Comparison of ENCODE assay signal across 23 mouse cellular contexts in genomic region chr11:60374481-60374880, GRCm38 (mm10). TPM values are rescaled to one million over a fixed set of nuclear protein-coding genes. Genes with fewer than 3 reads are reported as not detected.
DNase-seq lines count a peak whose midpoint lies in the region; ATAC-seq and TF ChIP-seq lines count a peak whose summit lies in the region.
"Had no signal": no experiment of that assay in that cellular context is flagged by ENCODE, and none has a peak within 500 bp of the region (broad histone marks: within the 10 kb centered on the region; RNA-seq: fewer than 3 reads in every experiment).

No protein-coding gene starts in this region.

- no peaks in the 10 kb centered on the region for H3K27me3 ChIP-seq in limb, embryonic 13.5 days
- no peaks in the 10 kb centered on the region for H3K27me3 ChIP-seq in limb, embryonic 10.5 days (ENCODE audit: low read depth, poor library complexity, severe bottlenecking)
- H3K27me3 ChIP-seq in CH12.LX (replicated peaks), result no peaks in the 10 kb centered on the region
- H3K27me3 ChIP-seq in hindbrain, embryonic 12.5 days, result no peaks in the 10 kb centered on the region
- H3K27me3 ChIP-seq: Patski had no signal

- peak; percentile 50; the same call in 1 of the 2 replicates for TF ChIP-seq POLR2A in CH12.LX (IDR thresholded peaks at IDR 0.05; ENCODE audit: low read depth, low read length)

- H3K27ac ChIP-seq in limb, embryonic 13.5 days, result no peak overlapping the region
- no peak overlapping the region for H3K27ac ChIP-seq in limb, embryonic 10.5 days
- no peak overlapping the region for H3K27ac ChIP-seq in CH12.LX (ENCODE audit: insufficient read depth, low read depth)
- H3K27ac ChIP-seq in hindbrain, embryonic 12.5 days, result no peak overlapping the region

- DNase-seq in limb, embryonic 10.5 days (ENCODE audit: low spot score), result no peak
- DNase-seq in CH12.LX (ENCODE audit: extremely low read depth), result peak; percentile 65
- peak; percentile 12 for DNase-seq in NIH3T3 (ENCODE audit: low read depth)
- DNase-seq in adrenal gland, adult 8-10 months, result no peak
- DNase-seq: adrenal gland, adult 2 months; adrenal gland, postnatal 10 days; adrenal gland, postnatal 14 days; adrenal gland, postnatal 25 days; adrenal gland, postnatal 36 days; B cell, adult 2 months; cerebellum, adult 11 months; cerebellum, adult 11-12 months; cerebellum, adult 18-20 months; cerebellum, adult 2 months; cerebellum, adult 8-10 months; cerebellum, adult 9-10 months had no signal

- H3K4me2 ChIP-seq in limb, embryonic 13.5 days (replicated peaks), result no peak overlapping the region
- H3K4me2 ChIP-seq in CH12.LX (ENCODE audit: insufficient read depth, low read depth, poor library complexity, severe bottlenecking), result no peak overlapping the region
- no peak overlapping the region for H3K4me2 ChIP-seq in hindbrain, embryonic 12.5 days (replicated peaks)

- H3K4me3 ChIP-seq in limb, embryonic 13.5 days, result no peak overlapping the region
- no peak overlapping the region for H3K4me3 ChIP-seq in limb, embryonic 10.5 days
- no peak overlapping the region for H3K4me3 ChIP-seq in CH12.LX (replicated peaks in 1 of 3; ENCODE audit: low read depth in 2 of 3, low read length in 2 of 3, poor library complexity in 1 of 3)
- H3K4me3 ChIP-seq in hindbrain, embryonic 12.5 days, result no peak overlapping the region

- H3K9me3 ChIP-seq in limb, embryonic 13.5 days, result no peaks in the 10 kb centered on the region
- H3K9me3 ChIP-seq in limb, embryonic 10.5 days (replicated peaks), result no peaks in the 10 kb centered on the region
- H3K9me3 ChIP-seq in CH12.LX (replicated peaks; ENCODE audit: low read length), result no peaks in the 10 kb centered on the region
- H3K9me3 ChIP-seq in hindbrain, embryonic 12.5 days (replicated peaks), result no peaks in the 10 kb centered on the region
- H3K9me3 ChIP-seq: G1E had no signal

- H3K36me3 ChIP-seq in limb, embryonic 13.5 days, result no peaks in the 10 kb centered on the region
- no peaks in the 10 kb centered on the region for H3K36me3 ChIP-seq in limb, embryonic 10.5 days
- H3K36me3 ChIP-seq in CH12.LX (replicated peaks in 1 of 2; ENCODE audit: control insufficient read depth in 1 of 2, insufficient read depth in 1 of 2, low read length in 1 of 2), result no peaks in the 10 kb centered on the region
- H3K36me3 ChIP-seq in hindbrain, embryonic 12.5 days, result no peaks in the 10 kb centered on the region
- H3K36me3 ChIP-seq: G1E had no signal

- no peak for TF ChIP-seq CTCF in CH12.LX (conservative IDR thresholded peaks at IDR 0.05 in 1 of 2, IDR thresholded peaks at IDR 0.05 in 1 of 2; ENCODE audit: low read depth in 2 of 2, low read length in 2 of 2)

- 67% methylated on average over 6 of the region's 6 CpGs for WGBS in limb, embryonic 13.5 days
- WGBS in limb, embryonic 10.5 days, result 87% methylated on average over 6 of the region's 6 CpGs
- 82% methylated on average over 6 of the region's 6 CpGs for WGBS in hindbrain, embryonic 12.5 days

- H3K4me1 ChIP-seq in limb, embryonic 13.5 days, result no peaks in the 10 kb centered on the region
- 0 out of 2 replicates have a peak, but pooled peaks cover 4% of the 10 kb centered on the region for H3K4me1 ChIP-seq in limb, embryonic 10.5 days
- H3K4me1 ChIP-seq in CH12.LX (ENCODE audit: control insufficient read depth in 1 of 2, insufficient read depth in 2 of 2), result peaks cover 17 to 23% of the 10 kb centered on the region in 2 experiments
- no peaks in the 10 kb centered on the region for H3K4me1 ChIP-seq in hindbrain, embryonic 12.5 days

- TF ChIP-seq RAD21 in CH12.LX (IDR thresholded peaks at IDR 0.05; ENCODE audit: low read depth, low read length), result no peak

- in situ Hi-C loops in CH12.LX (cut with MboI; ENCODE audit: low pct_ligation_motif_present, low pct_unique_long_range_greater_than_20kb, low sequenced_read_pairs), result no loop called here

- dilution Hi-C loops in CH12.LX (cut with MboI; ENCODE audit: extremely low pct_ligation_motif_present, extremely low pct_unique_long_range_greater_than_20kb, low sequenced_read_pairs), result no loop called here

- H3K9ac ChIP-seq in limb, embryonic 13.5 days, result 0 out of 2 replicates have a peak overlapping the region, but pooled peaks have one; percentile 25
- H3K9ac ChIP-seq in CH12.LX (ENCODE audit: insufficient read depth, low read depth), result peak overlapping the region; percentile 3; the same call in 1 of the 2 replicates
- H3K9ac ChIP-seq in hindbrain, embryonic 12.5 days, result no peak overlapping the region

- H3K79me2 ChIP-seq in CH12.LX (replicated peaks; ENCODE audit: control insufficient read depth, extremely low read depth, insufficient read depth, poor library complexity, severe bottlenecking), result no peaks in the 10 kb centered on the region

- TF ChIP-seq EP300 in CH12.LX (IDR thresholded peaks at IDR 0.05; ENCODE audit: low read length), result peak; percentile 54; the same call in 1 of the 2 replicates

- no peak for ATAC-seq in limb, embryonic 13.5 days (ENCODE audit: low FRiP score, low read depth)
- no peak for ATAC-seq in hindbrain, embryonic 12.5 days (ENCODE audit: low FRiP score)
- ATAC-seq: activated CD4-positive, CD25-positive, alpha-beta regulatory T cell, adult 4 months; CD4-positive, CD25-positive, alpha-beta regulatory T cell, adult 4 months; Patski had no signal

TF ChIP-seq in CH12.LX, 34 proteins besides CTCF, POLR2A, EP300 and RAD21 (continues in another document):
- TF ChIP-seq ETS1 (conservative IDR thresholded peaks at IDR 0.05; ENCODE audit: low read depth, low read length) (0 out of 2 replicates have a peak, but pooled peaks have one; percentile 5), KAT2A (IDR thresholded peaks at IDR 0.05; ENCODE audit: insufficient replicate concordance, low read length) (no peak), CHD2 (IDR thresholded peaks at IDR 0.05; ENCODE audit: low read length) (no peak), ELF1 (IDR thresholded peaks at IDR 0.05; ENCODE audit: low read depth, low read length) (0 out of 2 replicates have a peak, but pooled peaks have one; percentile 35), USF2 (conservative IDR thresholded peaks at IDR 0.05; ENCODE audit: low read depth, low read length) (peak; percentile 69), TBP (conservative IDR thresholded peaks at IDR 0.05; ENCODE audit: low read depth, low read length) (no peak), BHLHE40 (IDR thresholded peaks at IDR 0.05; ENCODE audit: low read depth, low read length) (peak; percentile 62; the same call in 1 of the 2 replicates), MYC (IDR thresholded peaks at IDR 0.05; ENCODE audit: low read depth, low read length) (peak; percentile 84), JUN (IDR thresholded peaks at IDR 0.05; ENCODE audit: insufficient read depth, low read depth, low read length) (no peak), SMC3 (IDR thresholded peaks at IDR 0.05; ENCODE audit: low read depth, low read length) (no peak), HCFC1 (IDR thresholded peaks at IDR 0.05; ENCODE audit: low read depth, low read length) (no peak), MAZ (IDR thresholded peaks at IDR 0.05; ENCODE audit: low read depth, low read length) (no peak), IRF4 (IDR thresholded peaks at IDR 0.05; ENCODE audit: low read depth, low read length) (peak; percentile 40; the same call in 1 of the 2 replicates), ZNF384 (IDR thresholded peaks at IDR 0.05; ENCODE audit: low read depth, low read length) (peak; percentile 86), USF1 (IDR thresholded peaks at IDR 0.05; ENCODE audit: low read depth, low read length) (peak; percentile 85), TCF12 (IDR thresholded peaks at IDR 0.05; ENCODE audit: low read depth, low read length) (no peak), JUND (conservative IDR thresholded peaks at IDR 0.05; ENCODE audit: low read depth, low read length) (no peak), MAFK (IDR thresholded peaks at IDR 0.05; ENCODE audit: insufficient replicate concordance, low read length) (no peak), ZKSCAN1 (IDR thresholded peaks at IDR 0.05; ENCODE audit: borderline replicate concordance, low read depth, low read length) (no peak)

RNA-seq across cellular contexts. Expression of gene Drc3, which starts 21.4 kb away (rescaled TPM):
- 1.0 and 1.5 TPM in 2 replicates for polyA plus RNA-seq in limb, embryonic 13.5 days (2015; fragmentation: Nextera tagmentation; extraction: Ambion mirVana)
- 1.0 and 1.1 TPM in 2 replicates for polyA plus RNA-seq in limb, embryonic 10.5 days (2016; fragmentation: Nextera tagmentation; extraction: Ambion mirVana)
- 2.2 and 3.9 TPM in 2 replicates for total RNA-seq in CH12.LX (2012; rRNA removed)
- 1.7 and 1.9 TPM in 2 replicates for total RNA-seq in CH12.LX (2014; rRNA removed)
- 0.93 and 1.4 TPM in 2 replicates for polyA plus RNA-seq in CH12.LX (2012; ENCODE audit: insufficient read length, low read depth)
- polyA plus RNA-seq in hindbrain, embryonic 12.5 days (2016; fragmentation: Nextera tagmentation; extraction: Ambion mirVana), result 5.0 and 6.7 TPM in 2 replicates
- 1 to 10 TPM; 1.8 to 3.8 (median 2.7) TPM for total RNA-seq in adrenal gland, adult 8-10 months (2022)
- polyA plus RNA-seq: C2C12 had no signal

RNA-seq across cellular contexts. Expression of gene Tom1l2, which starts 21.8 kb away (rescaled TPM):
- 26.4 and 27.9 TPM in 2 replicates for polyA plus RNA-seq in limb, embryonic 13.5 days (2015; fragmentation: Nextera tagmentation; extraction: Ambion mirVana)
- polyA plus RNA-seq in limb, embryonic 10.5 days (2016; fragmentation: Nextera tagmentation; extraction: Ambion mirVana), result 12.6 and 18.9 TPM in 2 replicates
- total RNA-seq in CH12.LX (2012; rRNA removed) (7.5 and 10.4 TPM in 2 replicates), CH12.LX (2014; rRNA removed) (3.5 and 4.8 TPM in 2 replicates)
- polyA plus RNA-seq in CH12.LX (2012; ENCODE audit: insufficient read length, low read depth), result 8.7 and 10.4 TPM in 2 replicates
- 40.8 and 45.4 TPM in 2 replicates for polyA plus RNA-seq in hindbrain, embryonic 12.5 days (2016; fragmentation: Nextera tagmentation; extraction: Ambion mirVana)
- total RNA-seq in adrenal gland, adult 8-10 months (2022), result 100 to 1,000 TPM in 3 of 4 experiments, 10 to 100 TPM in 1; 98.4 to 137 (median 112) TPM

RNA-seq across cellular contexts. Expression of gene Gid4, which starts 42.5 kb away (rescaled TPM):
- polyA plus RNA-seq in limb, embryonic 13.5 days (2015; fragmentation: Nextera tagmentation; extraction: Ambion mirVana), result 23.5 and 24.9 TPM in 2 replicates
- 25.7 and 26.1 TPM in 2 replicates for polyA plus RNA-seq in limb, embryonic 10.5 days (2016; fragmentation: Nextera tagmentation; extraction: Ambion mirVana)
- 18.9 and 23.4 TPM in 2 replicates for total RNA-seq in CH12.LX (2012; rRNA removed)
- total RNA-seq in CH12.LX (2014; rRNA removed), result 17.0 and 17.3 TPM in 2 replicates
- 14.9 and 17.0 TPM in 2 replicates for polyA plus RNA-seq in CH12.LX (2012; ENCODE audit: insufficient read length, low read depth)
- polyA plus RNA-seq in hindbrain, embryonic 12.5 days (2016; fragmentation: Nextera tagmentation; extraction: Ambion mirVana), result 28.1 and 30.1 TPM in 2 replicates
- 10 to 100 TPM; 40.3 to 53.1 (median 48.5) TPM for total RNA-seq in adrenal gland, adult 8-10 months (2022)

RNA-seq across cellular contexts. Expression of gene Atpaf2, which starts 43.8 kb away (rescaled TPM):
- polyA plus RNA-seq in limb, embryonic 13.5 days (2015; fragmentation: Nextera tagmentation; extraction: Ambion mirVana), result 52.4 and 54.8 TPM in 2 replicates
- polyA plus RNA-seq in limb, embryonic 10.5 days (2016; fragmentation: Nextera tagmentation; extraction: Ambion mirVana), result 67.1 and 67.7 TPM in 2 replicates
- 47.8 and 62.4 TPM in 2 replicates for total RNA-seq in CH12.LX (2012; rRNA removed)
- total RNA-seq in CH12.LX (2014; rRNA removed), result 72.6 and 79.2 TPM in 2 replicates
- polyA plus RNA-seq in CH12.LX (2012; ENCODE audit: insufficient read length, low read depth), result 56.9 and 78.6 TPM in 2 replicates
- polyA plus RNA-seq in hindbrain, embryonic 12.5 days (2016; fragmentation: Nextera tagmentation; extraction: Ambion mirVana), result 37.4 and 38.0 TPM in 2 replicates
- 10 to 100 TPM; 53.4 to 66.5 (median 61.3) TPM for total RNA-seq in adrenal gland, adult 8-10 months (2022)

Comparison
In these comparisons a context has a peak if more than half of its experiments do, and no peak if none do; other contexts are left out.
1. DNase-seq: peak in CH12.LX (single experiment) and NIH3T3 (single experiment); none in limb, embryonic 10.5 days (single experiment) and adrenal gland, adult 8-10 months (single experiment).